Mouse (Mus musculus) heart, postnatal 25 days (tissue): Measurements from ENCODE around the gene Fgfr2. TPM values are rescaled to one million over a fixed set of nuclear protein-coding genes. Genes with fewer than 3 reads are reported as not detected.

Experiments
- DNase-seq: peaks from one replicate; pipeline ENCODE4 v3.0.0; 2022; ENCODE audit warnings: low spot score
- intact Hi-C: fragments of 180-260 bp; cut with DNase I; formaldehyde crosslinking; loops from one replicate; pipeline ENCODE4 v1.15.1; 2025
- total RNA-seq, 2 experiments: library from RNA; stranded (reverse); gene quantifications; 2 replicates each; pipeline ENCODE4 v1.2.3; 2021

Fgfr2 gene
- total RNA-seq, 2 experiments from 2014 or later, result 1.7 to 1.8 TPM

DNA sequence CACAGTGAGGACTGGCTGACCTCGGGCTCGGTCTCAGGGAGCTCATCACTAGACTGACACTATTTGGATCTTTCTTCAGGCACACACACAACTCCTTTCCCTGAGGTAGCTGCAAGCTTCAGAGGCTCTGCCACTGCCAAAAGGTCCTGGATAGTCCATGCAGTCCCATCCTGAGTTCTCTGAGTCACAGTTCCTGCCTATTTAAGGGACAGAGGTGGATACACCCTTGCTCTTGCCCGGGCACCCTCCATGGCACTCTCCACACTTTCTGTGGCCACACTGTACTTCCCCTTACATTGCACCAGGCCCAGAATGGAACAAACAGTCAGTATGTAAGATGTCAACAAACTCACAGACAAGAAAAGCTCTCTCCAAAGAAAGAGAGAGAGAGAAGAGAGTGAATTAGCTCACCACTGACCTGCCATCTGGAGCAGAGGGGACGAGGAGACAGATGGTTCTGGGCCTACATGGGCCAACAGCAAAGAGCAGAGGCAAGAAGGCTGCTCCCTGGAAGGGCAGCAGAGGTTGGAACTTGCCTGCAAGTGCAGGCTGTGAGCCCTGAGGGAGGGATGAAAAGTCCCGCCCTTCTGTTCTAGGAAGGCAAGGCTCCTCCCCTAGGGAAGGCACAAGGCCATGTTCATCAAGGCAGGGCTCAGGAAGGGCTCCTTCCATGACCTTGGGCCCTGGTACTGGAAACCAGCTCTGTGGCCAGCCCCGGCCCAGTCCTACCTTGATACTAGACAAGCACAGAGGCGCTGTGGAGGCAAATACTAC is 346.6 kb downstream of the Fgfr2 start:
- no peak for DNase-seq
- intact Hi-C loops, result loop anchor here (5.0 kb wide), 1 partner anchor 36 kb away; the partner anchor contains the start of gene Fam53b

GRCm38 (mm10) chr7:132775922-132776321 is 347.2 kb downstream of the Fgfr2 start:
- intact Hi-C loops, result loop anchor here (5.0 kb wide), 1 partner anchor 36 kb away; the partner anchor contains the start of gene Fam53b

DNA sequence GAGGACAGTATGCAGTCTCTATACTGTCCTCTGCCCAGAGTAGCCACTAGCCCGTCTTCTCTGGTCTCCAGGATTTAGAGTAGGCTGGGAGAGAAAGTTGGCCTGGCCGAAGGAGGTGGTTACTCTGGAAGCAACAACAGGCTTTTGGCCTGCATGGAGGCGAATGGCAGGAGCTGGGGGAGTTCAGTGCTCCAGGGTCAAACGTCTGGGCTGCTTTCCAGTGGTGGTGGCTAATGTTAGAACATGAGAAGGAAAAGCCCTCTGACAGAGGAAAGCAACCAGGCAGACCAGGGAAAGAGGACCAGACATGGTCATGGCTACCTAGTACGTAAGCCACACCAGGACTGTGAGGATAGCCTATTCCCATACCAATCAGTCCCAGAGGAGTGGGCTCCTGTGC is 347.8 kb downstream of the Fgfr2 start:
- intact Hi-C loops, result loop anchor here (5.0 kb wide), 1 partner anchor 37 kb away; the partner anchor contains the start of gene Fam53b
- DNase-seq, result peak; percentile 70

More at GRCm38 (mm10) chr7:132775922-132776321, 347.2 kb downstream of the Fgfr2 start:
- DNase-seq, result no peak

DNA sequence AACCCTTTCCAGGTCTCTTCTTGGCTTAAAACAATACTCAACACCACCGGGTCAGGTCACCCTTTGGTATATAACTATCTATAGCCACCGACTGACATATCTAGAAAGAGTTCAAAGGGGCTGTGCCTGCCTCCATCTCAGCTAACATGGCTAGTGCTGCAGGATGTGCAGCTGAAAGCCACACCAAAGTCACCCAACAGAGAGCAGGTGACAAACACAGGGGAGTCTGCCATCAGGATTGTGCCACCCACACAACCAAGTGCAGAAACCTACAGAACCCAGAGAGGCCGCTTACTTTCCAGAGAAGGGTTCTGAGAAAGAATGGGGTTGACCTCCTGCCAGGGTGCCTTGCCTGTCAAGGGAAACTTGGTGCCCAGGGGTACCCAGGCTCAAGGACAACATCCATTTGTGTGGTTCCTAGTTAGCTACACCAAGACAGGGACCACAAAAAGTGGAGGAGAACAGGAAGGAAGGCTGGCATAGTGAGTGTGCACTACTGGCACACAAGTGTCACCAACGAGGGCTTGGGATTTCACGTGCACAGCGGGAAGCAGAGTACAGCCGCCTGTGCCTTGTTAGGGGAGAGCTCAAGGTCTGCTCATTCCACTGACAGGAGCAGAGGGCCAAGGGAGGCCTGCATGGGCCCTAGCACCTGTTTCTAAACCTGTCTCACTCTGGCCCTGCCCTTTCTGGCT is 350.0 kb downstream of the Fgfr2 start:
- intact Hi-C loops, result loop anchor here (5.0 kb wide), 1 partner anchor 36 kb away; no protein-coding TSS in a partner anchor
- no peak for DNase-seq

DNA sequence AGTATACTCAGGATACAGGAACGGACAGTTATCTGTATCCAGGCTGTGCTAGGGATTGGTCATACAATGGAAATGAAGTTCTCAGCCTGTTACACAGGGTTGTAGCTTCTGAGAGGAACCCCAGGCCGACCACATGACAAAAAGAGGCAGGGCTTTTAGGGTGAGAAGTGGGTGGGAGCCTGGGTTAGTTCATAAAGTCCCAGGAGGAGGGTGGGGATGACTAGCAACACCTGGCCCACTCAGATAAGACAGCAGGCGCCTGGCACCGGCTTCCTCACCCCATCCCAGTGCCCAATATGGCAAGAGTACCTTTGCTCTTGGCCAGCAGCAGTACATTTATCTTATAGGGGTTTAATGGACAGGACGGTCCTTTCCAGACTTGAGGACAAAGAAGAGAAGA is 350.7 kb downstream of the Fgfr2 start:
- DNase-seq, result no peak
- intact Hi-C loops, result loop anchor here (5.0 kb wide), 1 partner anchor 35 kb away; no protein-coding TSS in a partner anchor

GRCm38 (mm10) chr7:132768498-132769344 is 354.4 kb downstream of the Fgfr2 start:
- intact Hi-C loops, result loop anchor here (5.0 kb wide), 1 partner anchor 96 kb away; no protein-coding TSS in a partner anchor
- DNase-seq, result no peak

GRCm38 (mm10) chr7:132767999-132768370 is 355.2 kb downstream of the Fgfr2 start:
- intact Hi-C loops, result loop anchor here (5.0 kb wide), 1 partner anchor 96 kb away; no protein-coding TSS in a partner anchor
- no peak for DNase-seq

DNA sequence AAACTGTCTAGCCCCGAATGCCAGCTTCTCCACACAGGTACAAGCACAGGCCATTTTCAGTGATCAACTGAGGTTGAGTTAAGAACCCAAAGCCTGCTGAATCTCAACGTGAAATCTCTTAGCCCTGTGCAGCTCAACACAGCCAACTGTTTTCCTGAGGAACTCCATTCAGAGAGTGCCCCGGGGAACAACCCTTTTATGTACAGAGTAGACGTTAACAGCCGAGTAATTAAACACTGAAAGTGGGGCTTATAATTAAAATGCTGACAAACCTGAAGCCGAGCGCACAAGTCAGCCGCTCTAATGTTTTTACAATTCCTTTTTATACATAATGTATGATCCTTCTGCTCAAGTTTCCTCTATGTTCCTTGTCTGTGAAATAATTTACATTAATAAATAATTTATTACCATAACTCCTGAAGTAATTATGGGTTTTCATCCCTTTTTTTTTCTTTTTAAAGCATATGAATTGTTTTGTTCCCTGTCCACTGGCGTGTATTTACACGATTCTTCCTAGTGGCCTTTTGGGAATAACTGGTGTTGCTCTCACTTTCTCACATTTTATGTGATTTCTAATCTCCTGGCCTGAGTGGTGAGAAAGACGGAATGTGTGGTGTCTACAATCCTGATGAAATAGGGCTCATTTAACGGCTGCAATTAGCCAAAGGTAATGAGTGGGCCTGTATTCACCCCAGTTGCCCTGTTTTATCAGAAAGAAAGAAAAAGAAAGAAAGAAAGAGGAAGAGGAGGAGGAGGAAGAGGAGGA is 355.7 kb downstream of the Fgfr2 start:
- intact Hi-C loops, result loop anchor here (5.0 kb wide), 1 partner anchor 95 kb away; no protein-coding TSS in a partner anchor

GRCm38 (mm10) chr7:132766235-132766871 is 356.8 kb downstream of the Fgfr2 start:
- no peak for DNase-seq
- intact Hi-C loops, result loop anchor here (5.0 kb wide), 1 partner anchor 94 kb away; no protein-coding TSS in a partner anchor

More for the DNA sequence above, 355.7 kb downstream of the Fgfr2 start:
- no peak for DNase-seq

GRCm38 (mm10) chr7:132765629-132766186 is 357.4 kb downstream of the Fgfr2 start:
- intact Hi-C loops, result loop anchor here (5.0 kb wide), 1 partner anchor 93 kb away; no protein-coding TSS in a partner anchor
- no peak for DNase-seq

- no peak for DNase-seq
- intact Hi-C loops, result loop anchor here (5.0 kb wide), 1 partner anchor 93 kb away; no protein-coding TSS in a partner anchor
Measured at GRCm38 (mm10) chr7:132764896-132765491, 358.2 kb downstream of the Fgfr2 start.

GRCm38 (mm10) chr7:132764314-132764713 is 358.8 kb downstream of the Fgfr2 start:
- no peak for DNase-seq
- intact Hi-C loops, result no loop called here

DNA sequence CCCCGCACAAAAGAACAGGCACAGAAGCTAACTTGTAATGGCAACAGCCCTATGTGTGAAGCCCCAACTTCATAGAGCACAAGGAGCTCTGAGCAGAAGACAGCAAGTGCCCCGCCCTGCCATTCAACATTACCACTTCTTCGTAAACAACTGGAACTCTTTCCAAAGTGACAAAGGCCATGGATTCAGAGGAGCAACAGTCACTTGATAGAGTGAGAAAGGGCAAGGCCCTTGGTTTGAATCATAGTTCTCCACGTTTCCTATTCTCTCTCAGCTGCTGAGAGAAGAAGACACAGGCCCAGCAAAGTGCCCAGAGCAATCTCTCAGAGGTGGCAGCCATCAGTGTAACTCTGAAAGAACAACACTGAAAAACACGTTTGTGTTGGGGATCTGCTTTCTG is 359.2 kb downstream of the Fgfr2 start:
- no peak for DNase-seq
- intact Hi-C loops, result no loop called here

DNA sequence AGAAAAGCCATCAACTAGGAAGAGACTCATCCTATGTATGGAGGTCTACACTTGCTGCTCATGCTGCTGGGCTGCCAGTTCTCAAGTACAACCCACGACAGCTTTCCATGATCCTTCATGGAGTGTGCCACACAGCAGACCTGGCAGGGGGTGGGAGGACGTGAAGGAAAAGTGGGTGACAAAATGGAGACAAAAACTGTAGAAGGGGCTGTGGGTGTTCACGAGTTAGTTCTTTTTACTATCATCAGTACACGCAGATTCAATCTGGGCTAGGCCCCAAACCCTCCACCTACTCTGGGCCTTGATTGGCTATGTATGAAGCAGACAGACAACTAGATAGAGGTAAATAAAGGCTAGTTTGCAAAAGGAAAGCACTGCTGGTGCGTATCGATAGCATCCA is 359.8 kb downstream of the Fgfr2 start:
- no peak for DNase-seq
- intact Hi-C loops, result no loop called here

- intact Hi-C loops, result no loop called here
- DNase-seq, result no peak
Measured at GRCm38 (mm10) chr7:132761409-132761808, 361.7 kb downstream of the Fgfr2 start.

DNA sequence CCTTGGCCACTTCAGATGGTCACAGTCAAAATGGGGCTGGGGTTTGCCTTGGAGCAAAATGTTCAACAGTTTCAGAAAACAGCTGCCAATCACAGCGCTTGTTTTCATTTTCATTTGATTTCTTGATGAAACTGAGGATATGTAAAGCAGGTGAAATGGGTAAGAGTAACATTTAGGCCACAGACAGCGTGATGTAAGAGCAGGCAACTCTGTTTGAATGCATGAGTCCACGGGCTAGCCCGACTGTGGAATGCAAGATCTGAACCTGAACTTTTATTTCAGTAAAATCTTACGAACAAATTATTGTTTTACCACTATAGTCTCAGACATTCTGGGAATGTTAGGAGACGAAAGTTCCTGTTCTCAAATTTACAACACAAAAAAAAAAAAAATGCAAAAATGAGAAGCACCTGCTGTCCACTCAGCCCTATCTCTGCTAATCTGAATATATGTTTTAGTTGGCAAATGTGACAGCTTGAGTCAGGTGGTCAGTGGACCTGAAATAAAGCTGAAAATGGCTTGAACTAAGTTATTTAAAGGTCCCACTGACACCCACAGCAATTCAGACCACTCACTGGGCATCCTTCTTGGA is 362.5 kb downstream of the Fgfr2 start:
- intact Hi-C loops, result no loop called here
- no peak for DNase-seq

DNA sequence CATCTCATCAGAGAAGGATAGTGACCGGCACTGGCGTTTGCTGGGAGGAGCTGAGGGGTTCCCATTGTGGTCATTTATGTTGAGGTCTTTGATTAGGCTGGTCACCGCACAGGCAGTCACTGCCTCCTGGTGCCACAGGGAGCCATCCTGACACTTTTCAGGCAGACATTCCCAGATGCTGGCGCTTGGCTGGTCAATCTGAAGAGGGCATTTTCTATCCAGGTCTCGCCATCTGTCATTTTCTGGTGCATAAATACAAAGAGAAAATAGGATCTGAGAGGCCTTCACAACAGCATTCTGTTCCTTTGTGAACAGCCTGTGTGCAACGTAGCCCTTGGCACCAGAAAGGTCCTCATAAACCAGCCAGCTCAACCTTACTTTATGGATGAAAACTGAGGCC is 363.2 kb downstream of the Fgfr2 start:
- no peak for DNase-seq
- intact Hi-C loops, result no loop called here
